Mouse (Mus musculus) erythroblast, embryonic 14.5 days (primary cell): ENCODE measurements around the gene Gbp8.

ENCODE experiments used
- GATA1 ChIP-seq: IDR thresholded peaks from 2 replicates; pipeline ENCODE4 v1.6.1; 2012; ENCODE audit warnings: low read length, inconsistent platforms, mixed read lengths
- TAL1 ChIP-seq: IDR thresholded peaks from 3 replicates; pipeline ENCODE4 v1.6.1; 2012; ENCODE audit warnings: low read length, inconsistent platforms, mixed read lengths

- no peak for TF ChIP-seq GATA1
- TF ChIP-seq TAL1: no peak
These were observed 127.8 kb downstream of the Gbp8 start for GRCm38 (mm10) chr5:105011570-105011969.
